Mouse (Mus musculus) forebrain, embryonic 14.5 days (tissue): ENCODE measurements around the gene Lrfn3. TPM values are rescaled to one million over a fixed set of nuclear protein-coding genes. Genes with fewer than 3 reads are reported as not detected.

Experiments used
- ATAC-seq: fragments of 200-750 bp; cut with Nextera tagmentation; 2 replicates; pipeline ENCODE4 v1.8.0; 2017; ENCODE audit warnings: mild to moderate bottlenecking, moderate library complexity
- DNase-seq: peaks from one replicate; pipeline ENCODE4 v3.0.0-alpha.2; 2015; ENCODE audit warnings: low spot score
- H3K27ac ChIP-seq: fragments of 300-500 bp; sonication (generic); 2 replicates; pipeline ENCODE4 v1.5.1; 2014; ENCODE audit warnings: low read depth, mild to moderate bottlenecking, control low read depth, low read length, moderate library complexity
- H3K27me3 ChIP-seq: fragments of 300-500 bp; sonication (generic); replicated peaks from 2 replicates; pipeline ENCODE4 v1.6.1; 2014; ENCODE audit warnings: low read length, control low read depth, mixed read lengths; ENCODE audit not compliant: control insufficient read depth, insufficient read depth
- H3K36me3 ChIP-seq: fragments of 300-500 bp; sonication (generic); 2 replicates; pipeline ENCODE4 v1.6.1; 2014; ENCODE audit warnings: low read length, control low read depth; ENCODE audit not compliant: control insufficient read depth, insufficient read depth
- H3K4me1 ChIP-seq: fragments of 300-500 bp; sonication (generic); 2 replicates; pipeline ENCODE4 v1.6.1; 2014; ENCODE audit warnings: antibody characterized with exemption, low read length, control low read depth; ENCODE audit not compliant: control insufficient read depth, insufficient read depth
- H3K4me2 ChIP-seq: fragments of 300-500 bp; sonication (generic); 2 replicates; pipeline ENCODE4 v1.6.1; 2014; ENCODE audit warnings: mild to moderate bottlenecking, control low read depth, low read length
- H3K4me3 ChIP-seq: fragments of 300-500 bp; sonication (generic); 2 replicates; pipeline ENCODE4 v1.5.1; 2014; ENCODE audit warnings: low read depth, low read length, control low read depth
- H3K9ac ChIP-seq: fragments of 300-500 bp; sonication (generic); 2 replicates; pipeline ENCODE4 v1.6.1; 2014; ENCODE audit warnings: mild to moderate bottlenecking, low read length, control low read depth, moderate library complexity
- H3K9me3 ChIP-seq: fragments of 300-500 bp; sonication (generic); replicated peaks from 2 replicates; pipeline ENCODE4 v1.6.1; 2016; ENCODE audit warnings: low read length, control low read depth, mixed read lengths; ENCODE audit not compliant: control insufficient read depth
- WGBS: fragments of 180-500 bp; shearing (Covaris S2); extraction: QIAGEN DNeasy Blood & Tissue Kit; methylation state at CpG from one replicate; pipeline ENCODE4 v1.1.7; 2014; 5-methylcytosine and 5-hydroxymethylcytosine counted together
- polyA plus RNA-seq: library from polyadenylated mRNA; unstranded; fragments of >200 nt; fragmentation: Nextera tagmentation; extraction: Ambion mirVana; gene quantifications from 2 replicates; pipeline ENCODE4 v1.2.1, GENCODE M21; 2014

Gene Lrfn3
- polyA plus RNA-seq: 8.8 and 10.3 TPM in 2 replicates

DNA sequence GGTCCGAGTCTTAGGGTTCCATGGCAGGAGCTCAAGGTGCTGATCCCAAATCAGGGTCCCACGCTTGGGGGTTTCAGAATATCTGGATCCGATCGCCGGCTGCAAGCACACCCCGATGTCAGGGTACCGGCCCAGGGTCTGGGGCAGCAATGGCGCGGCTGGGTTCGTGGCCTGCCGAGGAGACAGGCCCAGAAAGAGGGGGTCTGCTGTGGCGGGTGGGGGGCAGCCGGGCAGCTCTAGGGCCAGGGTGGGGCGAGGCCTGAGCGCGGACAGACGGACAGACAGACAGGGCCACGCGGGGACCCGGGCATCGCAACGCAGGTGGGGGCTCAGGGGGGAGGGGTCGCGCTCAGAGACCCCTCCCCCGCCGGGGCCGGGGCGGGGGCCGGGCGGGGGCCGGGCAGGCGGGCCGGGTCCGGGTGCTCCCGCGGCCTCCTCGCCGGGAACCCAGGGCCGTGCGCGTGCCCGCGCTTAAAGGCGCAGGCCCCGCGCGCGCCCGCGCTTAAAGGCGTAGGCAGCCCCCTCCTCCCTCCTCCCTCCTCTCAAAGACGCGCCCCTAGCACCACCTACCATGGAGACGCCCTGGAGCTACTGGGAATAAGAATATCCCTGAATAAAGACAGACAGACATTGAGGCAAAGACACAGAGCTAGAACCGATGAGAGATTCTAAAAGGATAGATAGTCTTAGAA, at the start of gene Lrfn3:
Lrfn3 (minus strand) TSS at position 121 of the 692 bp plus-strand sequence.
- DNase-seq (peak; percentile 96), ATAC-seq (peak; percentile 85)
- H3K9me3 ChIP-seq: no peaks in the 10 kb centered on the region
- 1% methylated on average over 43 of the region's 55 CpGs for WGBS
- H3K36me3 ChIP-seq: peaks cover 19% of the 10 kb centered on the region
- H3K9ac ChIP-seq: peak within 1 kb of the TSS; percentile 95
- H3K27ac ChIP-seq: peak within 1 kb of the TSS; percentile 24; the same call in 1 of the 2 replicates
- 0 out of 2 replicates have a peak, but pooled peaks cover 4% of the 10 kb centered on the region for H3K27me3 ChIP-seq
- H3K4me3 ChIP-seq: peak within 1 kb of the TSS; percentile 83
- H3K4me2 ChIP-seq: peak within 1 kb of the TSS; percentile 78
- peaks cover 20% of the 10 kb centered on the region for H3K4me1 ChIP-seq

GRCm38 (mm10) chr7:30411023-30411422, 48.5 kb upstream of the Lrfn3 start:
- Histone ChIP-seq H3K9ac (no peak overlapping the region), H3K4me1 (no peaks in the 10 kb centered on the region), H3K36me3 (no peaks in the 10 kb centered on the region), H3K4me3 (no peak overlapping the region), H3K27me3 (no peaks in the 10 kb centered on the region), H3K9me3 (no peaks in the 10 kb centered on the region), H3K27ac (no peak overlapping the region), H3K4me2 (no peak overlapping the region)
- WGBS: 87% methylated on average over 3 of the region's 3 CpGs
- DNase-seq (no peak), ATAC-seq (no peak)

GRCm38 (mm10) chr7:30409789-30410188, 47.2 kb upstream of the Lrfn3 start:
- Histone ChIP-seq H3K4me2 (no peak overlapping the region), H3K27ac (no peak overlapping the region), H3K9me3 (no peaks in the 10 kb centered on the region), H3K4me3 (no peak overlapping the region), H3K27me3 (no peaks in the 10 kb centered on the region), H3K9ac (no peak overlapping the region), H3K36me3 (no peaks in the 10 kb centered on the region), H3K4me1 (no peaks in the 10 kb centered on the region)
- ATAC-seq (no peak), DNase-seq (no peak)
- WGBS: 77% methylated on average over 2 of the region's 2 CpGs

- 85% methylated on average over 3 of the region's 3 CpGs for WGBS
- ATAC-seq: no peak
These were observed 46.1 kb upstream of the Lrfn3 start for GRCm38 (mm10) chr7:30408639-30409038.

GRCm38 (mm10) chr7:30402343-30402742, 39.8 kb upstream of the Lrfn3 start:
- Histone ChIP-seq H3K4me1 (no peaks in the 10 kb centered on the region), H3K9ac (no peak overlapping the region), H3K36me3 (no peaks in the 10 kb centered on the region), H3K4me3 (no peak overlapping the region), H3K27me3 (no peaks in the 10 kb centered on the region), H3K9me3 (no peaks in the 10 kb centered on the region), H3K4me2 (no peak overlapping the region), H3K27ac (no peak overlapping the region)
- ATAC-seq (no peak), DNase-seq (no peak)
- WGBS: 75% methylated on average over 4 of the region's 4 CpGs

More at GRCm38 (mm10) chr7:30408639-30409038, 46.1 kb upstream of the Lrfn3 start:
- DNase-seq: no peak
- Histone ChIP-seq H3K9ac (no peak overlapping the region), H3K27ac (no peak overlapping the region), H3K4me2 (no peak overlapping the region), H3K36me3 (no peaks in the 10 kb centered on the region), H3K27me3 (no peaks in the 10 kb centered on the region), H3K4me3 (no peak overlapping the region), H3K9me3 (no peaks in the 10 kb centered on the region), H3K4me1 (no peaks in the 10 kb centered on the region)

DNA sequence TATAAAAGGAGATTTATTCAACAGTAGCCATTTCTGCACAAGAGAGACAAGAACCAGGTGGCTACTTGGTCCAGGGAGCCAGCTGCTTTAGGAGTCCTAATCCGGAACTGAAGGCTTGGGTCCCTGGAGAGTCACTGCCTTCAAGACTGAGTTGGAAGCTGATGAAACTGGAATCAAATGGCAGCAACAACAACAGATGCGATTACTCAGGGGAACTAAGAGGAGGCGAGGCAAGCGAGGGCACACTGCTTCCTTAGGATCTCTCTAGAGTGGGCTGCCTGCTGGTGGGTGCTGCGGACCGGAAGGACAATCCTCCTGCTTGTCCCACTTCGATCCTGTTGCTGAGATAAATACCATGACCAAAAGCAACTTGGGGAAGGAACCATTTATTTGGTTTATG, 37.1 kb upstream of the Lrfn3 start:
- H3K4me3 ChIP-seq: no peak overlapping the region
- H3K36me3 ChIP-seq: no peaks in the 10 kb centered on the region
- H3K27me3 ChIP-seq: no peaks in the 10 kb centered on the region
- ATAC-seq (no peak), DNase-seq (no peak)
- no peaks in the 10 kb centered on the region for H3K4me1 ChIP-seq
- H3K27ac ChIP-seq: no peak overlapping the region
- H3K9me3 ChIP-seq: no peaks in the 10 kb centered on the region
- H3K4me2 ChIP-seq: no peak overlapping the region
- WGBS: 62% methylated on average over 7 of the region's 7 CpGs
- 0 out of 2 replicates have a peak overlapping the region, but pooled peaks have one; percentile 13 for H3K9ac ChIP-seq

GRCm38 (mm10) chr7:30394871-30395270, 32.3 kb upstream of the Lrfn3 start:
- H3K9ac ChIP-seq: no peak overlapping the region
- H3K27ac ChIP-seq: no peak overlapping the region
- no peaks in the 10 kb centered on the region for H3K9me3 ChIP-seq
- H3K4me3 ChIP-seq: no peak overlapping the region
- no peak for DNase-seq
- no peaks in the 10 kb centered on the region for H3K27me3 ChIP-seq
- ATAC-seq: no peak
- WGBS: 50% methylated on average over 2 of the region's 2 CpGs
- H3K4me2 ChIP-seq: no peak overlapping the region
- no peaks in the 10 kb centered on the region for H3K36me3 ChIP-seq
- H3K4me1 ChIP-seq: no peaks in the 10 kb centered on the region

DNA sequence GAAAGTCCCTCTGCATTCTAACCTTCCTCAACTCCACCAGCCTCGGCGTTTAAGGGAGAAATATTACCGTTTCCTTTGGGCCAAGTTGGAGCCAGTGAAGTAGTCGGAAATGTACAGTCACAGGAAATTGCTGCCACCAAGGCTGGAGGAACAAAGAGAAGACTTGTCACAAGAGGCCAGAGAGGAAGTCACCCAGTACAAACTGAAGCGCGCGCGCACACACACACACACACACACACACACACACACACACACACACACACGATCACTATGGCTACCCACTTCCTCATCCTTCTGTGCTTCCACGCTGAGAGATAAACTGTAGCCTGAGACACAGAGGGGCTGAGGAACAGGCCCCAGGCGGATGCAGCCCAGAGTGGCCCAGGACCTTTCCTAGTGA, 31.8 kb upstream of the Lrfn3 start:
- no peak for DNase-seq
- Histone ChIP-seq H3K4me3 (no peak overlapping the region), H3K27me3 (no peaks in the 10 kb centered on the region), H3K4me1 (no peaks in the 10 kb centered on the region), H3K36me3 (no peaks in the 10 kb centered on the region), H3K27ac (no peak overlapping the region), H3K4me2 (no peak overlapping the region), H3K9ac (no peak overlapping the region), H3K9me3 (no peaks in the 10 kb centered on the region)
- 72% methylated on average over 10 of the region's 11 CpGs for WGBS
- ATAC-seq: no peak

DNA sequence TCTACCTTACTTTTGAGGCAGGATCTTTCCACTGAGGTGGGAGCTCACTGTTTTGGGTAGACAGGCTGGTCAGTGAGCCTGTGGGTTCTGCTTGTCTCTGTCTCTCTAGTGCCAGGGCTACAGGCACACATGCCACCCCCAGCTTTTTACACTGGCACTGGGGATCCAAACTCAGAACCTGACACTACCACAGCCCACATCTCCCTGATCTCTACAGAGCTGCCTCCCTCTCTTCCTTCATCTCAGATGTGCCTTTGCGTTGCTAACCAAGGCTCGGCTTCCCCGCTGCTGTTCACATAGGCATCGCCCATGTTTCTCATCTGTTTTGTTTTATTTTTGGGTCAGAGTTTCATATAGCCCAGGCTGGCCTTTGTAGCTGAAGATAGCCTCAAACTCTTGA, 31.1 kb upstream of the Lrfn3 start:
- Histone ChIP-seq H3K4me2 (no peak overlapping the region), H3K27me3 (no peaks in the 10 kb centered on the region), H3K4me3 (no peak overlapping the region), H3K9me3 (no peaks in the 10 kb centered on the region), H3K4me1 (no peaks in the 10 kb centered on the region), H3K9ac (no peak overlapping the region), H3K36me3 (no peaks in the 10 kb centered on the region), H3K27ac (no peak overlapping the region)
- WGBS: 91% methylated on average over 4 of the region's 4 CpGs
- ATAC-seq: no peak
- DNase-seq: no peak
